Mouse (Mus musculus) heart, embryonic 14.5 days (tissue): Measurements from ENCODE around the gene Clec12a. TPM values are rescaled to one million over a fixed set of nuclear protein-coding genes. Genes with fewer than 3 reads are reported as not detected.
"Not testable (repeated sequence)": the region's sequence is repeated elsewhere in the genome, so short reads cannot be mapped to it uniquely, and the experiment has no call there.

Source experiments
- ATAC-seq: fragments of 200-750 bp; cut with Nextera tagmentation; 2 replicates; pipeline ENCODE4 v1.8.0; 2017; ENCODE audit warnings: low read depth, moderate TSS enrichment; ENCODE audit not compliant: insufficient number of reproducible peaks, insufficient read depth, low FRiP score
- H3K27ac ChIP-seq, 2 experiments: fragments of 200-500 bp in 1 of 2; fragments of 300-500 bp in 1 of 2; sonication (generic) in 1 of 2; replicated peaks in 1 of 2; 2 replicates each; pipeline ENCODE4 v1.5.1; 2012 to 2014; ENCODE audit warnings: low read depth in 2 of 2, low read length in 2 of 2, control low read depth in 1 of 2, mild to moderate bottlenecking in 1 of 2, mixed read lengths in 1 of 2; ENCODE audit not compliant: control insufficient read depth in 1 of 2, insufficient read depth in 1 of 2
- H3K27me3 ChIP-seq: fragments of 300-500 bp; sonication (generic); 2 replicates; pipeline ENCODE4 v1.6.1; 2014; ENCODE audit warnings: mild to moderate bottlenecking, low read length, control low read depth; ENCODE audit not compliant: control insufficient read depth, insufficient read depth
- H3K36me3 ChIP-seq: fragments of 300-500 bp; sonication (generic); 2 replicates; pipeline ENCODE4 v1.6.1; 2014; ENCODE audit warnings: mild to moderate bottlenecking, control low read depth, low read length, mixed read lengths; ENCODE audit not compliant: control insufficient read depth, insufficient read depth
- H3K4me1 ChIP-seq, 2 experiments: fragments of 200-500 bp in 1 of 2; fragments of 300-500 bp in 1 of 2; sonication (generic) in 1 of 2; 2 replicates each; pipeline ENCODE4 v1.6.1; 2012 to 2014; ENCODE audit warnings: low read length in 2 of 2, control low read depth in 1 of 2, mixed read lengths in 1 of 2; ENCODE audit not compliant: control insufficient read depth in 2 of 2, insufficient read depth in 2 of 2
- H3K4me2 ChIP-seq: fragments of 300-500 bp; sonication (generic); 2 replicates; pipeline ENCODE4 v1.6.1; 2014; ENCODE audit warnings: mild to moderate bottlenecking, low read length
- H3K4me3 ChIP-seq, 2 experiments: fragments of 200-500 bp in 1 of 2; fragments of 300-500 bp in 1 of 2; sonication (generic) in 1 of 2; 2 replicates each; pipeline ENCODE4 v1.5.1; 2012 to 2014; ENCODE audit warnings: low read length in 2 of 2, mild to moderate bottlenecking in 2 of 2, control low read depth in 1 of 2, low read depth in 1 of 2, moderate library complexity in 1 of 2; ENCODE audit not compliant: control insufficient read depth in 1 of 2, insufficient read depth in 1 of 2
- H3K9ac ChIP-seq: fragments of 300-500 bp; sonication (generic); 2 replicates; pipeline ENCODE4 v1.6.1; 2014; ENCODE audit warnings: mild to moderate bottlenecking, low read length
- H3K9me3 ChIP-seq: fragments of 300-500 bp; sonication (generic); 2 replicates; pipeline ENCODE4 v1.6.1; 2016; ENCODE audit warnings: low read length, control low read depth; ENCODE audit not compliant: control insufficient read depth
- WGBS: fragments of 180-500 bp; shearing (Covaris S2); extraction: QIAGEN DNeasy Blood & Tissue Kit; methylation state at CpG from one replicate; pipeline ENCODE4 v1.1.7; 2014; 5-methylcytosine and 5-hydroxymethylcytosine counted together
- polyA plus RNA-seq: library from polyadenylated mRNA; unstranded; fragments of >200 nt; fragmentation: Nextera tagmentation; extraction: Ambion mirVana; gene quantifications from 2 replicates; pipeline ENCODE4 v1.2.1, GENCODE M21; 2014

Clec12a gene
- polyA plus RNA-seq = 0.57 and 1.1 TPM in 2 replicates

DNA sequence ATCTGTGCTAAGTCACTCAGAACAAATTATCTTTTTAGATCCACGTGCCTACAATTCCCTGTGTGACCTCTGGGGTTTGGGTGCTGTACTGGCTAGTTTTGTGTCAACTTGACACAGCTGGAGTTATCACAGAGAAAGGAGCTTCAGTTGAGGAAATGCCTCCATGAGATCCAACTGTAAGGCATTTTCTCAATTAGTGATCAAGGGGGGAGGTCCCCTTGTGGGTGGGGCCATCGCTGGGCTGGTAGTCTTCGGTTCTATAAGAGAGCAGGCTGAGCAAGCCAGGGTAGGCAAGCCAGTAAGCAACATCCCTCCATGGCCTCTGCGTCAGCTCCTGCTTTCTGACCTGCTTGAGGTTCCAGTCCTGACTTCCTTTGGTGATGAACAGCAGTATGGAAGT is at the start of gene Clec12a:
TSS of gene Clec12a (plus strand) at position 301 of the 400 bp plus-strand sequence.
- not testable (repeated sequence) for H3K9me3 ChIP-seq, H3K4me1 ChIP-seq, H3K36me3 ChIP-seq, H3K4me3 ChIP-seq, H3K27me3 ChIP-seq, H3K27ac ChIP-seq, H3K9ac ChIP-seq, H3K4me2 ChIP-seq, ATAC-seq
- 68% methylated on average over 4 of the region's 4 CpGs for WGBS

DNA sequence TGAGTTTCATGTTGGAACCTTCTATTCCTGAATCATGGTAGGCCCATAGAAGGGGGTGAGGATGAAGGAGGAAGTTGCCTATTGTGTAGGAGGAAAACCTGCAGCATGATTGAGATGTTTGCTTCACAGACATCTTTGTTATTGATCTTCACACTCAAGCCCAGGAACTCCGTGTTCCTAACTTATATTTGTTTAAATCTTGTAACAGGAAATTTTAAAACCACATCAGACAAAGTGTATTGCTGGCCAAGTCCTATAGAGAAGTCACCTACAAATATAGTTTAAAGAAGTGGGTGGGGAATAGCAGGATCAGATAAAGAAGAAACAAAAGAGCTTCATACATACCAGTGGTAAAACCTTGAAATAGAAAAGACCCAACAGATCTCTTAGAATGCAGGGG is 38.3 kb upstream of the Clec12a start:
- H3K9ac ChIP-seq = no peak overlapping the region
- H3K36me3 ChIP-seq = no peaks in the 10 kb centered on the region
- no peaks in the 10 kb centered on the region for H3K27me3 ChIP-seq
- no peaks in the 10 kb centered on the region for H3K9me3 ChIP-seq
- no peak overlapping the region for H3K4me2 ChIP-seq
- no peak for ATAC-seq
- no peak overlapping the region for H3K4me3 ChIP-seq
- no peaks in the 10 kb centered on the region for H3K4me1 ChIP-seq
- WGBS = 47% methylated on average over 1 of the region's 1 CpGs
- H3K27ac ChIP-seq = no peak overlapping the region

DNA sequence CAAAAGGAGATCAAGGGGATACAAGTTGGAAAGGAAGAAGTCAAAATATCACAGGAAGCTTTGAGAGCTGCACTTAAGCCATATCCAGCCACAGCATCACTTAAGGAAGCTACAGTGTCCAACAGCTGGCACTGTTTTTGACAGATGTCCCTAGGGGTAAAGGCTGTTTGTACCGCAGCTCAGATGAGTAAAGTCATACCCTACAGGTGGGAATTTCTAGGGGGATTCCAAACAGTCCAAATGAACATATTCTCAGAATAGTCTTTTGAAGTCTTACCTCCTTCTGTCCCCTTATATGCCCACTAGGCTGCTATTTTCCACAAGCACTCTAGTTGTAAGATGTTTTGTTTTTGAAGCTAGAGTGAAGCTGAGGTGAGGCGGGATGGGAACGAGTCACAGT is 30.0 kb upstream of the Clec12a start:
- no peaks in the 10 kb centered on the region for H3K4me1 ChIP-seq
- no peaks in the 10 kb centered on the region for H3K36me3 ChIP-seq
- H3K9me3 ChIP-seq = no peaks in the 10 kb centered on the region
- no peak overlapping the region for H3K4me2 ChIP-seq
- ATAC-seq = no peak
- 75% methylated on average over 3 of the region's 3 CpGs for WGBS
- H3K27me3 ChIP-seq = no peaks in the 10 kb centered on the region
- H3K4me3 ChIP-seq = no peak overlapping the region
- no peak overlapping the region for H3K27ac ChIP-seq
- no peak overlapping the region for H3K9ac ChIP-seq

DNA sequence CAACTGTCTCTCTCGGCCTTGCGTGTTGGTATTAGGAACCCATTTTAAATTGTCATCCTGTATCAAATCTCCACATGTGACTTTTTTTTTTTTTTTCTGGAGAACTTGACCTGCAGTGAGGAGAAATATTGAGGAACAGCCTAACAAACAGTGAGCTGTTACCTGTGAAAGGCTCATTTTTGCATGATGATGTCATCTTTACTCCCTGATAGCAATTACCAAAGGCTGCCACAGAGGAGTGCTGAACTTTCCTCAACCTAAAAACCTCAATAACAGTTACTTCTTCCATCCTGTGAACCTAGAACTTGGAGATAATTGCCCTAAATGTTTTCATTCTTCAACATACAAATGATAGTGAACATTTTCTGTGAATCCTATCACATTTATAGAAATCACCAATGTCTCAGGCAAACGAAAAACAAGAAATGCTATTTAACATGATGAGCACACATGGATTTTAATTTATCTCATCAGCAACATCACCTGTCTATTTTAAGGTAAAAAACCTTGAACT is 27.8 kb upstream of the Clec12a start:
- H3K27ac ChIP-seq = no peak overlapping the region
- no peaks in the 10 kb centered on the region for H3K4me1 ChIP-seq
- no peaks in the 10 kb centered on the region for H3K27me3 ChIP-seq
- H3K36me3 ChIP-seq = no peaks in the 10 kb centered on the region
- no peak overlapping the region for H3K4me3 ChIP-seq
- H3K9me3 ChIP-seq = no peaks in the 10 kb centered on the region
- no peak for ATAC-seq
- no peak overlapping the region for H3K9ac ChIP-seq
- H3K4me2 ChIP-seq = no peak overlapping the region
- 80% methylated on average over 3 of the region's 3 CpGs for WGBS

DNA sequence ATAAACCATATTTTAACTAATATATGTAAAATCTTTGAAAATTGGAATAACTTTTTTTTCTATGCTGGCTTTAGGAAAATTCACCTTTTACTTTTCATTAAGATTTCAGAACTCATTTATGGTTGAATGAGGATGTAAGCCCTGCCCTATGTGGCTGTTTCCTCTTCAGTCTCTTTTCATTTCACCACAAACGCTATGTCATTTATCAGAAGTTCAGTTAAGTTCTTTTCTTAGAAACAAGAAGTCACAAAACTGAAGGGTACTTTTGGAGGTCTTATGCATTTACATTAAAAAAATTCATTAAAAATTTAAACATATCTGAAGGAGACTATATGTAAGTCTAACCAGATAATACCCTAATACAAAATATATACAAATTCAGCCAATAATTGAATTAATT is 26.8 kb upstream of the Clec12a start:
- no peak overlapping the region for H3K4me2 ChIP-seq
- no peak overlapping the region for H3K27ac ChIP-seq
- H3K27me3 ChIP-seq = no peaks in the 10 kb centered on the region
- no peaks in the 10 kb centered on the region for H3K9me3 ChIP-seq
- no peaks in the 10 kb centered on the region for H3K4me1 ChIP-seq
- 64% methylated on average over 1 of the region's 1 CpGs for WGBS
- no peak overlapping the region for H3K4me3 ChIP-seq
- H3K9ac ChIP-seq = no peak overlapping the region
- no peak for ATAC-seq
- no peaks in the 10 kb centered on the region for H3K36me3 ChIP-seq

DNA sequence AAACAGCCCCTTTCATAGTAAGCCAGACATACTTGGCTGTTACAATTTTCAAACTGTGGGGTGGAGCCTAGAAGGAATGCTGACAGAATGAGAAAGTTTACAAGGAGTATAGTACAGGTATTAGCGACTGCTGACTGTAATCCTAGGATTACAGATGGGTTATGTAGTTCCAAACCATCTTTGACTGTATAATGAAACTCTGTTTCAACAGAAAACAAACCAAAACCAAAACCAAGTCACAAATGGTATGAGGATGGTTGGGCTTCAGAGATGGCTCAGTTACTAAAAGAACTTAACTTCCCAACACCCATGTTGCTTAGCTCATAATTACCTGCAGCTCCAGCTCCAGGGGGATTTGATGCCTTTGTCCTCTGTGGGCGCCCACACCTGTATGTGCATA is 26.0 kb upstream of the Clec12a start:
- Histone ChIP-seq H3K36me3 (no peaks in the 10 kb centered on the region), H3K27ac (no peak overlapping the region), H3K9me3 (no peaks in the 10 kb centered on the region), H3K27me3 (no peaks in the 10 kb centered on the region), H3K4me3 (no peak overlapping the region), H3K4me1 (no peaks in the 10 kb centered on the region), H3K4me2 (no peak overlapping the region), H3K9ac (no peak overlapping the region)
- ATAC-seq = no peak
- 57% methylated on average over 2 of the region's 2 CpGs for WGBS

DNA sequence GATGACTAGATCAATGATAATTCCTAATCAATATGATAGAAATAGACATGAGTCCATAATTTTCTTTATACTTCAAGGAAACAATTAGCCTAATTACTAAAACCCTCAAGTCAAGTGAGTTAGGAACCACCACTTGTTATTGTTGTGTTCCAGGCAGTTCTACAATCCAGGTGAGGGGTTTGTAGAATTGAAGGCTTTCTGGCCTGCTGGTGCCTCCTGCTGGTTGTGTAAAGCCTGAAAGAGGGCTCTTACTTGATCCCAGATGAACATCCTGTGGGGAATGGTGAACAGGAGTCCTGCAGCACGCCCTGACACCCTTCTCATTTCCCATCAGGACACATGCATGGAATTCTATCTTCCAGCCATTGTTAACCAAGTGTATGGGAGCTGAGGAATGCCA is 24.1 kb upstream of the Clec12a start:
- Histone ChIP-seq H3K27ac (no peak overlapping the region), H3K36me3 (no peaks in the 10 kb centered on the region), H3K4me1 (no peaks in the 10 kb centered on the region), H3K27me3 (no peaks in the 10 kb centered on the region), H3K9me3 (no peaks in the 10 kb centered on the region), H3K4me3 (no peak overlapping the region), H3K9ac (no peak overlapping the region), H3K4me2 (no peak overlapping the region)
- WGBS = 42% methylated on average over 1 of the region's 1 CpGs
- no peak for ATAC-seq

DNA sequence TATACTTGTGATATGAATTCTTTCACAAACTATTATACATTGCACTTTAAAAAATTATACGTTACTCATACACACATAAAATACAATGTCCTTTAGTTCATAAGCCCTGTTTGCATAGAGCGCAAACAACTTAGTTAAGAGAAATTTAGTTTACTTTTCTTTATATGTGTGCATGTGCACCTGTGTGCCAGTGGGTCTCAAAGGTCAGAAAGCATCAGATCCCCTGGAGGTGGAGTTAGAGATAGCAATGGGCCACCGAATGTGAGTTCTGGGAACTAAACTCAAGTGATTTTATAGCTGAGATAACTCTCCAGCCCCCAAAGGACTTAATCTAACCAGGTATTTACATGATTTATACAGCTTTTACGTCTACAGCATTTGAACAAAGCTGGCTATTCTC is 23.2 kb upstream of the Clec12a start:
- no peak overlapping the region for H3K9ac ChIP-seq
- WGBS = 71% methylated on average over 4 of the region's 4 CpGs
- no peak for ATAC-seq

More for the DNA sequence above, 23.2 kb upstream of the Clec12a start:
- no peaks in the 10 kb centered on the region for H3K9me3 ChIP-seq
- no peak overlapping the region for H3K4me3 ChIP-seq
- H3K27me3 ChIP-seq = no peaks in the 10 kb centered on the region
- H3K27ac ChIP-seq = no peak overlapping the region
- no peaks in the 10 kb centered on the region for H3K36me3 ChIP-seq
- no peaks in the 10 kb centered on the region for H3K4me1 ChIP-seq
- H3K4me2 ChIP-seq = no peak overlapping the region
